Mouse (Mus musculus): Measurements from ENCODE around the gene Smim4. TPM values are rescaled to one million over a fixed set of nuclear protein-coding genes. Genes with fewer than 3 reads are reported as not detected.

The Smim4 gene
- polyA plus RNA-seq, 1 experiment from 2014 or later: 118 TPM

DNA sequence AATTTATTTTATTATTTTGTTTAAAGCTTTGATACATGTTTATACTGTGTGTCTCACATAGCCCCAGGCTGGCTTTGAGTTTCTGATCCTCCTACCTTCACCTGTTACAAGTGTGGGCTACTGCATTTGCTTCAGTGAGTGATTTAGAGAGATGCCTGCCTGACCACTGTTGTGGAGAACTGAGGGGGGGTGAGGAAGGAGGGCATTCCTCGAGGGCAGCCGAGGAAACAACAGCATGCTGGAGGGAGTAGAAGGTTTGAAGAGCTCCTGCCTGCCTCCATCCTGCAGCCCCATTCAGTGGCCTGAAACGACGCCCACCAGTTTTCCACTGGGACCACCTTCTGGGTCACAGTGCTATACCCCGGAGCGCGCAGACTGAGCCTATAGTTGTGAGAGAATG, 36.7 kb upstream of the Smim4 start:
- no peaks in the 10 kb centered on the region for H3K9me3 ChIP-seq (ENCODE audit: low read length)
- WGBS: 56% methylated on average over 7 of the region's 7 CpGs

GRCm38 (mm10) chr14:31165010-31165409, 36.3 kb upstream of the Smim4 start:
- Histone ChIP-seq H3K36me3 (ENCODE audit: insufficient read depth, low read length) (no peaks in the 10 kb centered on the region), H3K4me1 (ENCODE audit: insufficient read depth, low read depth, low read length) (no peaks in the 10 kb centered on the region; the same call in none of the 2 replicates), H3K27me3 (replicated peaks; ENCODE audit: insufficient read depth, low read length) (no peaks in the 10 kb centered on the region), H3K4me2 (replicated peaks; ENCODE audit: low read depth, low read length) (no peak overlapping the region), H3K4me3 (ENCODE audit: low read depth, low read length) (no peak overlapping the region), H3K9me3 (ENCODE audit: low read length) (no peaks in the 10 kb centered on the region), H3K27ac (ENCODE audit: low read length) (no peak overlapping the region), H3K9ac (replicated peaks; ENCODE audit: low read depth) (no peak overlapping the region)
- TF ChIP-seq CTCF (IDR thresholded peaks at IDR 0.05) (no peak), EP300 (IDR thresholded peaks at IDR 0.05) (no peak)
- 45% methylated on average over 2 of the region's 2 CpGs for WGBS
- ATAC-seq (no peak), DNase-seq (ENCODE audit: low spot score) (no peak)

More for the DNA sequence above, 36.7 kb upstream of the Smim4 start:
- no peaks in the 10 kb centered on the region; the same call in none of the 2 replicates for H3K4me1 ChIP-seq (ENCODE audit: insufficient read depth, low read depth, low read length)
- no peak overlapping the region for H3K4me3 ChIP-seq (ENCODE audit: low read depth, low read length)
- ATAC-seq (no peak), DNase-seq (ENCODE audit: low spot score) (no peak)
- no peak overlapping the region for H3K4me2 ChIP-seq (replicated peaks; ENCODE audit: low read depth, low read length)
- no peak overlapping the region for H3K9ac ChIP-seq (replicated peaks; ENCODE audit: low read depth)
- no peak for TF ChIP-seq EP300 (IDR thresholded peaks at IDR 0.05)
- no peak overlapping the region for H3K27ac ChIP-seq (ENCODE audit: low read length)
- no peaks in the 10 kb centered on the region for H3K27me3 ChIP-seq (replicated peaks; ENCODE audit: insufficient read depth, low read length)
- H3K36me3 ChIP-seq (ENCODE audit: insufficient read depth, low read length): 0 out of 2 replicates have a peak, but pooled peaks cover 2% of the 10 kb centered on the region

DNA sequence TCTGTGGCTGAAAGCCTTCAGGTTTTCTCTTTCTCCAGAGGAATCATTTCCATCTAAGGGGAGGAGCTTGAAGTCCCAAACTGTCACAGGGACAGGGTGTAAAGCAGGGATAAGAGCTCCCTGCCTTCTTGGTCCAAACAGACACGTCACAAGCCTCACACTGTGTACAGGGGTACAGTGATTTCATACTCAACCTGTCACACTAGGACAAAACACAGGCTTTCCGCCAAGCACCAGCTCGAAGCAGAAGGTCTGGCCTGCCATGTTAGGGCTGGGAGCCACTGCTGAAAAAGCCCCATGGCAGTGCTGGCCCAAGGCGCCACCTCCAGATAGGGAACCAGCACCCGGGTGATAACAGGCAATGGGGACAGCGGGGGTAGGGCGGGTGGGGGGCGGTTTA, 35.3 kb upstream of the Smim4 start:
- DNase-seq (ENCODE audit: low spot score): no peak
- H3K27me3 ChIP-seq (replicated peaks; ENCODE audit: insufficient read depth, low read length): no peaks in the 10 kb centered on the region
- no peaks in the 10 kb centered on the region for H3K9me3 ChIP-seq (ENCODE audit: low read length)
- H3K36me3 ChIP-seq (ENCODE audit: insufficient read depth, low read length): no peaks in the 10 kb centered on the region
- H3K4me3 ChIP-seq (ENCODE audit: low read depth, low read length): no peak overlapping the region
- H3K27ac ChIP-seq (ENCODE audit: low read length): no peak overlapping the region
- 70% methylated on average over 8 of the region's 8 CpGs for WGBS
- no peak for ATAC-seq
- H3K9ac ChIP-seq (replicated peaks; ENCODE audit: low read depth): no peak overlapping the region
- H3K4me1 ChIP-seq (ENCODE audit: insufficient read depth, low read depth, low read length): no peaks in the 10 kb centered on the region; the same call in none of the 2 replicates
- H3K4me2 ChIP-seq (replicated peaks; ENCODE audit: low read depth, low read length): no peak overlapping the region
- TF ChIP-seq EP300 (IDR thresholded peaks at IDR 0.05) (no peak), CTCF (IDR thresholded peaks at IDR 0.05) (no peak)

- H3K27me3 ChIP-seq (replicated peaks; ENCODE audit: insufficient read depth, low read length): no peaks in the 10 kb centered on the region
- TF ChIP-seq CTCF (IDR thresholded peaks at IDR 0.05): no peak
- no peak for TF ChIP-seq EP300 (IDR thresholded peaks at IDR 0.05)
- DNase-seq (ENCODE audit: low spot score) (no peak), ATAC-seq (no peak)
- no peak overlapping the region for H3K9ac ChIP-seq (replicated peaks; ENCODE audit: low read depth)
- WGBS: 60% methylated on average over 10 of the region's 10 CpGs
- H3K4me1 ChIP-seq (ENCODE audit: insufficient read depth, low read depth, low read length): no peaks in the 10 kb centered on the region; the same call in none of the 2 replicates
- no peak overlapping the region for H3K4me2 ChIP-seq (replicated peaks; ENCODE audit: low read depth, low read length)
- H3K4me3 ChIP-seq (ENCODE audit: low read depth, low read length): no peak overlapping the region
- no peak overlapping the region for H3K27ac ChIP-seq (ENCODE audit: low read length)
- H3K9me3 ChIP-seq (ENCODE audit: low read length): no peaks in the 10 kb centered on the region
- no peaks in the 10 kb centered on the region for H3K36me3 ChIP-seq (ENCODE audit: insufficient read depth, low read length)
Measured at GRCm38 (mm10) chr14:31161638-31162037, 32.9 kb upstream of the Smim4 start.

DNA sequence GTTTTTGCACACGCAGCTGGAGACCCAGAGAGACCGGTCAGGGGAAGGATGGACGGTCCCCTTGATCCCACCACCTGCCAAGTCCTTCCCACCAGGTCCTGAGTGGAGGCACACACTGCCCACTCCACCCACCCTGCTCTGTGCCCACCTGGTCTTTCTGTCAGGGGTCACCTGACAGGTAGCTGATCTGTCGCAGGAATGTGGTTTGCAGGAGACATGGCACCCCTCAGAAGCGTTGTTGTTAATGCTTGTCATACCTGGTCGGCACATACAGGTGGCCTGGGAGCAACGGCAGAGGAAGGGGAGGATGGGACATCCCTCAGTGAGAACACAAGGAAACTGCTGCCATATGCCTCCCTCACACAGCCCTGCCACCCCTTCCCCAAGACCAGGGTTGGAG, 32.4 kb upstream of the Smim4 start:
- 74% methylated on average over 7 of the region's 7 CpGs for WGBS
- H3K4me1 ChIP-seq (ENCODE audit: insufficient read depth, low read depth, low read length): no peaks in the 10 kb centered on the region; the same call in none of the 2 replicates
- DNase-seq (ENCODE audit: low spot score) (no peak), ATAC-seq (no peak)
- no peaks in the 10 kb centered on the region for H3K27me3 ChIP-seq (replicated peaks; ENCODE audit: insufficient read depth, low read length)
- H3K4me2 ChIP-seq (replicated peaks; ENCODE audit: low read depth, low read length): no peak overlapping the region
- H3K36me3 ChIP-seq (ENCODE audit: insufficient read depth, low read length): no peaks in the 10 kb centered on the region
- TF ChIP-seq EP300 (IDR thresholded peaks at IDR 0.05): no peak
- no peak for TF ChIP-seq CTCF (IDR thresholded peaks at IDR 0.05)
- no peaks in the 10 kb centered on the region for H3K9me3 ChIP-seq (ENCODE audit: low read length)
- H3K4me3 ChIP-seq (ENCODE audit: low read depth, low read length): no peak overlapping the region
- H3K9ac ChIP-seq (replicated peaks; ENCODE audit: low read depth): no peak overlapping the region
- H3K27ac ChIP-seq (ENCODE audit: low read length): no peak overlapping the region

DNA sequence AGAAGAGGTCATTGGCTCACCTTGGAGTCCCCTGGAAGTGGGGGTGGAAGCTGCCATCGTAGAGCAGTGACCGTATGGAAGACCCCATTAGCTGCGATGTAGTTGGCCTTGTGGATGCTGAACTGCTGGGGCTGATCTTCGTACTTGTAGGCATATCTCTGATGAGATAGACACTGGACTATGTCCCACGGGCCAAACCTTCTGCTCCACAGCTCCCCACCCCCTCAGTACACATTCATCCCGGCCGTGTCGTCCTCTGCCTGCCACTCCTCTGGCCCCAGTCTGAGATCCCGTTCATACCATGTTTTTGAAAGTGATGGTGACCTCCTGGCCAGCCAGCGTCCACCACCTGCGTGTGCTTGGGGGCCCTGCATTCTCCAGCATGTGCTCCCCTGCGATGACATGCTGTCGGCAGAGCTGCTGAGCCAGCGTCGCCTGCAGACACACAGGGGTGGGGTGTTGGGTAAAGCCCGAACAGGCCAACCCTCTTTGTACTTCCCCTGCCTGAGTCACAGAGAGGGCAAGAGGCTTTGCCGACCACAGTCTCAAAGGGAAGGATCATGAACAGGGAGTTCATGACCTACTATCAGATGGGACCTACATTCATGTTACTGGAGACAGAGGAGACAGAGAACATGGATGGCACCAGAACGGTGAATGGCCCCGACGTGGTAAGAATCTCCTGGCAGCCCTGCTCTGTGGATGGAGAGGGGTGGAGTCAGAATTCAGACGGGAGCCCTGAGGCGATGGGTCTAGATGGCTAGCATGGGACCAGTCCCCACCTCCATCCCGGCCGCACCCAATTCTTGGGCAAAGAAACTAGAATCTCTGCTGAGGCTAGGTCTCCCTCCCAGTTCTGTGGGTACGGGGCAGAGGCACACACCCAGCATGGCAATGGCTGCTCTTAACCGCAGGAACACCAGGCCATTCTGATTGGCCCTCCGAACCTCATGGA, 31.7 kb upstream of the Smim4 start:
- Histone ChIP-seq H3K4me2 (replicated peaks; ENCODE audit: low read depth, low read length) (no peak overlapping the region), H3K27ac (ENCODE audit: low read length) (no peak overlapping the region), H3K36me3 (ENCODE audit: insufficient read depth, low read length) (no peaks in the 10 kb centered on the region), H3K4me1 (ENCODE audit: insufficient read depth, low read depth, low read length) (no peaks in the 10 kb centered on the region; the same call in none of the 2 replicates), H3K9me3 (ENCODE audit: low read length) (no peaks in the 10 kb centered on the region), H3K27me3 (replicated peaks; ENCODE audit: insufficient read depth, low read length) (no peaks in the 10 kb centered on the region), H3K4me3 (ENCODE audit: low read depth, low read length) (no peak overlapping the region), H3K9ac (replicated peaks; ENCODE audit: low read depth) (no peak overlapping the region)
- peak; percentile 48 for ATAC-seq
- TF ChIP-seq CTCF (IDR thresholded peaks at IDR 0.05) (no peak), EP300 (IDR thresholded peaks at IDR 0.05) (no peak)
- peak; percentile 34 for DNase-seq (ENCODE audit: low spot score)
- 56% methylated on average over 27 of the region's 27 CpGs for WGBS
